In the genomic region with DNA sequence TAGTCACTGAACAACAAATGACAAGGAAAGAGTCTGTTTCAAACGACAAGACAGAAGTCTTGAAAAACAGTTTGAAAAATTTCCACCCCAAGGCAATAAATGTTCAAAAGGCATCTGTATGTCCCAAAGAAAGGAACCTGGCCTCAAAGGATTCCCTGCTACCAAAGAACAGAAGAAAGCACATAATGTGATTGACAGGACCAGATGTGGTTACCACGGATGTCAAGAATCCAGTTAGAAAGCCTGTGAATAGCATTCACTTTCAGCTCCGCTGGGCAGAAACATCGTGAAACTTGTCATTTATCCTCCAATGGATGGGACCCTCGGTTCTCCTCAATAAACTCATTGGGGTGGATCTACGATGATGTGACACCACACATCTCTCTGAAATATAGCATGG, we compare ENCODE assay signal across 18 mouse cellular contexts. TPM values are rescaled to one million over a fixed set of nuclear protein-coding genes. Genes with fewer than 3 reads are reported as not detected.
"Had no signal": no experiment of that assay in that cellular context is flagged by ENCODE, and none has a peak within 500 bp of the region (broad histone marks: within the 10 kb centered on the region; RNA-seq: fewer than 3 reads in every experiment).

No protein-coding gene starts in this region.

- ATAC-seq: midbrain, embryonic 15.5 days had no signal

- H3K27ac ChIP-seq: kidney, embryonic 15.5 days; left cerebral cortex, adult 2 months; limb, embryonic 12.5 days; liver, embryonic 14.5 days; midbrain, embryonic 15.5 days; neural tube, embryonic 13.5 days; stomach, postnatal 0 days had no signal

- H3K27me3 ChIP-seq: kidney, embryonic 15.5 days; limb, embryonic 12.5 days; midbrain, embryonic 15.5 days; neural tube, embryonic 13.5 days had no signal

- H3K9ac ChIP-seq: kidney, embryonic 15.5 days; limb, embryonic 12.5 days; liver, embryonic 14.5 days; midbrain, embryonic 15.5 days; neural tube, embryonic 13.5 days had no signal

- H3K4me2 ChIP-seq: kidney, embryonic 15.5 days; limb, embryonic 12.5 days; midbrain, embryonic 15.5 days; neural tube, embryonic 13.5 days had no signal

- H3K4me1 ChIP-seq: kidney, embryonic 15.5 days; limb, embryonic 12.5 days; midbrain, embryonic 15.5 days; neural tube, embryonic 13.5 days had no signal

- H3K36me3 ChIP-seq: kidney, embryonic 15.5 days; limb, embryonic 12.5 days; midbrain, embryonic 15.5 days; neural tube, embryonic 13.5 days had no signal

- H3K4me3 ChIP-seq: kidney, embryonic 15.5 days; left cerebral cortex, adult 2 months; limb, embryonic 12.5 days; midbrain, embryonic 15.5 days; neural tube, embryonic 13.5 days had no signal

- DNase-seq: kidney, adult 18-20 months; kidney, postnatal 25 days; lung, adult 18-20 months; right cerebral cortex, postnatal 14 days had no signal

- H3K9me3 ChIP-seq: kidney, embryonic 15.5 days; limb, embryonic 12.5 days; midbrain, embryonic 15.5 days; neural tube, embryonic 13.5 days had no signal

RNA-seq across cellular contexts. Expression of a gene that starts 2.2 kb away (rescaled TPM):
- total RNA-seq: layer of hippocampus, postnatal 25 days; left cerebral cortex, adult 2 months; left cerebral cortex, postnatal 14 days; liver, adult 2 months; megakaryocyte-erythroid progenitor cell, adult 5-6 weeks; monocyte, adult 5-6 weeks had no signal
- polyA plus RNA-seq: limb, embryonic 12.5 days; liver, adult 2 months; lung, embryonic 16.5 days; midbrain, embryonic 15.5 days; neural tube, embryonic 13.5 days; spleen, adult 2 months; stomach, postnatal 0 days had no signal
